Mouse (Mus musculus): ENCODE results near the gene Smtnl1. TPM values are rescaled to one million over a fixed set of nuclear protein-coding genes. Genes with fewer than 3 reads are reported as not detected.

Gene Smtnl1
- not detected in 4 replicates for total RNA-seq (2023)

GRCm38 (mm10) chr2:84822552-84822951 is at the start of gene Smtnl1:
Smtnl1 (minus strand) TSS chr2:84822652.

GRCm38 (mm10) chr2:84838593-84838949 is 16.1 kb upstream of the Smtnl1 start, which contains the start of gene Slc43a1:
Slc43a1 (plus strand) TSS chr2:84838850.

DNA sequence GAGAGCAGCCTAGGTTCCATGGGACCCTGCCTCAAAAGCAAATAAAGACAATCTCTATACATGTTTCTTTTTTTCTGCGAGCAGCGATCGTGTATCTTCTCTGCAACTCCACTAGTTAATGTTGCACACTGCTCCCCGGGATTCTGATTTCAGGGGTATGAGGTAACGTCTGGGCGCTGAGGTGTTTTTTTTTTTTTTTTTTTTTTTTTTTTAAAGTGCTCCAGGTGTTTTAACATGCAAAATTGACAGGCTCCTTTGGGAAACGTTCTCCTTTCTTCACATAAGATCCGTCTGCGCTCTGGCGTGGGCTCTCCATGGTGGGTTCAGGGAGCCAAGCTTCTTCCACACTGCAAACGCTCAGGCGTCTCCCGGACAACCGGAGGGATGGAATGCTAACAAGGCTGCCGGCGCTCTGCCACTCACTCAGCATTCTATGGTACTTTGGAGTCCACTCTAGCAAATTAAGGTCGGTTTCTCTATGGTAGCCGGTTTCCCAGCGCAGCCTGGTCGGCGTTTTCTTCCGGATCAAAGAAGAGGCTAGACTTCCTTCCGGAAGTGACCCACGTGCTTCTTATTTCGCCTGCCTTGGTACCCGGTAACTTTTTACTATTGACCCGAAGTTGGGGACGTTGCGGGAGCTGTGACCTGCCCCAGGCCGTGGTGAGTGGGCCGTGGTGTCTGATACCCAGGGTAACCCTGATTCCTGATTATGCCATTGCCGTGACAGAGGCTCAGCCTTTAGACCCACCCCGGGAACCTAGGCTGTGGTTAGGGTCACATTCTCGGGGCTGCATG is 4.2 kb upstream of the Smtnl1 start, which contains the start of gene Timm10:
TSS of gene Timm10 (plus strand) at position 510 of the 795 bp plus-strand sequence.

GRCm38 (mm10) chr2:84798493-84798921 is 23.9 kb downstream of the Smtnl1 start, which contains the start of gene Ube2l6:
Ube2l6 (plus strand) TSS chr2:84798828.

GRCm38 (mm10) chr2:84775241-84775640 is 47.2 kb downstream of the Smtnl1 start, which contains the start of gene Serping1:
Serping1 (minus strand) TSS chr2:84775444.

Other genes starting within 250 kb of the Smtnl1 start
- 2.3 to 3.5 TPM (median 2.6 TPM) in 4 replicates for gene Ctnnd1, start 171.9 kb downstream of the Smtnl1 start, total RNA-seq (2023)
- gene Btbd18, start 163.6 kb downstream of the Smtnl1 start, total RNA-seq (2023) = 0.18 TPM in 1 of 4 replicates, not detected in the others
- 47.2 to 55.2 TPM (median 52.0 TPM) in 4 replicates for gene Selenoh, start 151.9 kb downstream of the Smtnl1 start, total RNA-seq (2023)
- gene Gm28635, start 144.6 kb downstream of the Smtnl1 start, total RNA-seq (2023) = not detected in 4 replicates
- gene Med19, start 144.2 kb downstream of the Smtnl1 start, total RNA-seq (2023) = 13.2 to 15.1 TPM (median 14.9 TPM) in 4 replicates
- gene Tmx2, start 143.5 kb downstream of the Smtnl1 start, total RNA-seq (2023) = 35.7 to 39.7 TPM (median 37.7 TPM) in 4 replicates
- gene Zdhhc5, start 107.5 kb downstream of the Smtnl1 start, total RNA-seq (2023) = 56.6 to 59.0 TPM (median 58.3 TPM) in 4 replicates
- gene Clp1, start 95.3 kb downstream of the Smtnl1 start, total RNA-seq (2023) = 20.9 to 25.6 TPM (median 24.0 TPM) in 4 replicates
- 0.94 to 0.98 TPM in 2 of 4 replicates, not detected in the others for gene Ypel4, start 88.6 kb downstream of the Smtnl1 start, total RNA-seq (2023)
- gene Gm19426, start 79.0 kb downstream of the Smtnl1 start, total RNA-seq (2023) = not detected in 4 replicates
- 0.66 to 0.81 TPM in 2 of 4 replicates, not detected in the others for gene Serping1, start 47.2 kb downstream of the Smtnl1 start, total RNA-seq (2023)
- gene Ube2l6, start 23.8 kb downstream of the Smtnl1 start, total RNA-seq (2023) = 9.9 to 13.9 TPM (median 12.4 TPM) in 4 replicates
- 15.5 to 34.2 TPM (median 20.3 TPM) in 4 replicates for gene Timm10, start 4.3 kb upstream of the Smtnl1 start, total RNA-seq (2023)
- gene Slc43a1, start 16.2 kb upstream of the Smtnl1 start, total RNA-seq (2023) = 5.8 to 6.3 TPM (median 5.9 TPM) in 4 replicates
- not detected in 4 replicates for gene Rtn4rl2, start 64.1 kb upstream of the Smtnl1 start, total RNA-seq (2023)
- gene Slc43a3, start 113.9 kb upstream of the Smtnl1 start, total RNA-seq (2023) = 9.0 to 14.1 TPM (median 10.9 TPM) in 4 replicates
- gene Prg2, start 157.8 kb upstream of the Smtnl1 start, total RNA-seq (2023) = 0.98 to 2.2 TPM (median 1.6 TPM) in 4 replicates
- gene Prg3, start 165.6 kb upstream of the Smtnl1 start, total RNA-seq (2023) = not detected in 4 replicates
- 165 to 186 TPM (median 182 TPM) in 4 replicates for gene Ssrp1, start 214.6 kb upstream of the Smtnl1 start, total RNA-seq (2023)
- gene P2rx3, start 214.8 kb upstream of the Smtnl1 start, total RNA-seq (2023) = 0.31 to 0.86 TPM (median 0.68 TPM) in 4 replicates
- gene Tnks1bp1, start 225.4 kb upstream of the Smtnl1 start, total RNA-seq (2023) = 35.1 to 48.5 TPM (median 36.5 TPM) in 4 replicates

Data from B cell, adult 62 days (primary cell).